Mouse (Mus musculus): ENCODE measurements around the gene Atp5b. TPM values are rescaled to one million over a fixed set of nuclear protein-coding genes. Genes with fewer than 3 reads are reported as not detected.
A peak's percentile ranks its signal among the peaks of the same experiment; 100 is the strongest.
"Not testable (repeated sequence)": the region's sequence is repeated elsewhere in the genome, so short reads cannot be mapped to it uniquely, and the experiment has no call there.

Atp5b gene
- polyA plus RNA-seq (2012; ENCODE audit: insufficient read depth, insufficient read length, missing spikeins) = 9,036 and 9,352 TPM in 2 replicates

DNA sequence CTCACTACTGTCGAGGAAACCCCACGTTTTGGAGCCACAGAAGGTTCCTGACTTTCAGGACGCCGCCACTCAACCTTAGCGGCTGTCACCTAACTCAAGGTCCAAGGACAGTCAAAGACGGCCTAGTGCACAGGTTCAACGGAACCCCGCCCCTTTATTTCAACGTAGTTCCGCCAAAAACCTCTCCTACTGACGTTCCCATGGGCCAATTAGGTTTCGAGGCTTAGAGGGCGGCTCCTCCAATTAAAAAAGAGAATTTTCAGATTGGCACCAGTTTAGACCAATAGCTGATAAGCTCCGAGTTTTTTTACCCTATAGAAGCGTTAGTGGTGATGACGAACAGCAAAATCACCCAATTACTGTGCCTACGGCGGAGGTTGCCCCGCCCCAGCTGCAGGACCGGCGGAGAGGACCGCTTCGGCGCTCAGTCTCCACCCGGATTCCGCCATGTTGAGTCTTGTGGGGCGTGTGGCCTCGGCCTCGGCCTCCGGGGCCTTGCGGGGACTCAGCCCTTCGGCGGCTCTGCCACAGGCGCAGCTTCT lies at the start of gene Atp5b:
Gene Atp5b, plus strand, starts transcription at position 394 of the 542 bp plus-strand sequence.
- 0 out of 2 replicates have a peak, but pooled peaks cover 3% of the 10 kb centered on the region for H3K4me1 ChIP-seq (ENCODE audit: control insufficient read depth, insufficient read depth, insufficient read length, low read length)
- H3K27ac ChIP-seq (replicated peaks; ENCODE audit: low read depth, low read length) = peak within 1 kb of the TSS; percentile 98
- peak within 1 kb of the TSS; percentile 97 for H3K4me3 ChIP-seq (ENCODE audit: insufficient read depth, low read depth, low read length)

DNA sequence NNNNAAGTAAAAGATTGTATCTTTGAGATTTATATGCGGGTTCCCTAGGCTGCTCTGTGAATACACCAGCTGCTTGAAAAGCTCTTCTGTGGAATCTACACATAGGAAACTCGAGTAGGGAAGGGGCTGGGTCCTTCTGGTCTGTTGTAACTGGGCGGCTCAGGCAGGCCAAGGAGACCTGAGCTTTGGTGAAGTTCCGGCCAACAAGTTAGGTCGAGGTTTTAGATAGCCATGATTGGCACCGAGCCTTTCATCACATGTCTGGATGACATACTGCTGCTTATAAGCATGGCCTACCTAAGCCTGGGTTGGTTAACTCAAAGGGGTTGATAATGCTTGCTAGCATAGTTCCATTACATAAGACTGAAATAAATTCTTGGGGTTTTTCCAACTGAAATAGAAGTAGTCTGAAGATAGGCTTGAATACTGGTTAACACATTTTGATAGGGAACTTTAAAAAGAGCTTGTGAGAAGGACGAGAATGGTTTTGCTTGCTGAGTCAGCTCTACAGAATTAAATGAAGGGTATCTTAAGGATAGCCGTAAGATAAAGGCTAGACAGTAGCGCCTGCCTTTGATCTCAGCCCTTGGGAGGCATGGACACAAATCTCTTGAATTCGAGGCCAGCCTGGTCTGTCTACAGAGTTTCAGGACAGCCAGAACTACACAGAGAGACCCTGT lies 46.2 kb upstream of the Atp5b start:
- peak overlapping the region; percentile 98 for H3K4me3 ChIP-seq (ENCODE audit: insufficient read depth, low read depth, low read length)

GRCm38 (mm10) chr10:128037921-128038320 lies 45.2 kb upstream of the Atp5b start:
- H3K27ac ChIP-seq (replicated peaks; ENCODE audit: low read depth, low read length) = no peak overlapping the region
- no peak overlapping the region for H3K4me3 ChIP-seq (ENCODE audit: insufficient read depth, low read depth, low read length)
- peaks cover 10% of the 10 kb centered on the region for H3K4me1 ChIP-seq (ENCODE audit: control insufficient read depth, insufficient read depth, insufficient read length, low read length)

More for the DNA sequence above, 46.2 kb upstream of the Atp5b start:
- Histone ChIP-seq H3K27ac (replicated peaks; ENCODE audit: low read depth, low read length) (peak overlapping the region; percentile 98), H3K4me1 (ENCODE audit: control insufficient read depth, insufficient read depth, insufficient read length, low read length) (peaks cover 10% of the 10 kb centered on the region)

- Histone ChIP-seq H3K4me1 (ENCODE audit: control insufficient read depth, insufficient read depth, insufficient read length, low read length) (peaks cover 10% of the 10 kb centered on the region), H3K27ac (replicated peaks; ENCODE audit: low read depth, low read length) (no peak overlapping the region)
Observed at GRCm38 (mm10) chr10:128039167-128039566, 43.9 kb upstream of the Atp5b start.

GRCm38 (mm10) chr10:128039858-128040257 lies 43.2 kb upstream of the Atp5b start:
- no peak overlapping the region for H3K4me3 ChIP-seq (ENCODE audit: insufficient read depth, low read depth, low read length)
- no peak overlapping the region for H3K27ac ChIP-seq (replicated peaks; ENCODE audit: low read depth, low read length)
- peaks cover 7% of the 10 kb centered on the region for H3K4me1 ChIP-seq (ENCODE audit: control insufficient read depth, insufficient read depth, insufficient read length, low read length)

More at GRCm38 (mm10) chr10:128039167-128039566, 43.9 kb upstream of the Atp5b start:
- H3K4me3 ChIP-seq (ENCODE audit: insufficient read depth, low read depth, low read length) = no peak overlapping the region

DNA sequence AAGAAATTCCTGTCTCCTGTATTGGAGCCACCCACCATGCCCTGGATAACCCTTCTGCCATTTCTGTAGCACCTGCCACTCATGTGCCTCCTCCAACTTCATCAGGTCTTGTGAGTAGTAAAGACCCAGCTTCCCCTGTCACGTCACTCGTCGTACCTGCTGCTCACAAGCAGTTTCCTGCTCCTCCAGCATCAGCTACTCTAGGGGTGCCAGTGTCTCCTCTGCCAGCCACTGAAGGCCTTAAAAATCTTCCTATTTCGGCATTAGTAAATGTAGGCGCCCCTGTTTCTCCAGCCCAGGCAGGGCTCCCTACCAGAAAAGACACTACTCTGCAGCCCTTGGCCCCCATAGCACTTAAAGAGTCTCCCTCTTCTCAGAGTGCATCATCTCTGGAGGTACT lies 42.8 kb upstream of the Atp5b start:
- peaks cover 7% of the 10 kb centered on the region for H3K4me1 ChIP-seq (ENCODE audit: control insufficient read depth, insufficient read depth, insufficient read length, low read length)
- H3K4me3 ChIP-seq (ENCODE audit: insufficient read depth, low read depth, low read length) = no peak overlapping the region

DNA sequence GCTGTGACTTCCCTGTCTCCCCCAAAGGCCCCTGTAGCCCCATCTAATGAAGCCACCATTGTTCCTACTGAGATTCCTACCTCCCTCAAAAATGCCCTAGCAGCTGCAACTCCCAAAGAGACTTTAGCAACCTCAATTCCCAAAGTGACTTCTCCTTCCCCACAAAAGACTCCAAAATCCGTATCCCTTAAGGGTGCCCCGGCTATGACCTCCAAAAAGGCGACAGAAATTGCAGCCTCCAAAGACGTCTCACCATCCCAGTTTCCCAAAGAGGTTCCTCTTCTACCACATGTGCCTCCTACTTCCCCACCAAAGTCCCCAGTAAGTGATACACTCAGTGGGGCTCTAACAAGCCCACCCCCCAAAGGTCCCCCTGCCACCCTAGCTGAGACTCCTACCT lies 41.4 kb upstream of the Atp5b start:
- no peak overlapping the region for H3K27ac ChIP-seq (replicated peaks; ENCODE audit: low read depth, low read length)

More for the DNA sequence above, 42.8 kb upstream of the Atp5b start:
- H3K27ac ChIP-seq (replicated peaks; ENCODE audit: low read depth, low read length) = no peak overlapping the region

GRCm38 (mm10) chr10:128042466-128042865 lies 40.6 kb upstream of the Atp5b start:
- Histone ChIP-seq H3K4me3 (ENCODE audit: insufficient read depth, low read depth, low read length) (no peak overlapping the region), H3K27ac (replicated peaks; ENCODE audit: low read depth, low read length) (no peak overlapping the region)

More for the DNA sequence above, 41.4 kb upstream of the Atp5b start:
- Histone ChIP-seq H3K4me1 (ENCODE audit: control insufficient read depth, insufficient read depth, insufficient read length, low read length) (peaks cover 7% of the 10 kb centered on the region), H3K4me3 (ENCODE audit: insufficient read depth, low read depth, low read length) (no peak overlapping the region)

GRCm38 (mm10) chr10:128043041-128043835 lies 39.8 kb upstream of the Atp5b start:
- Histone ChIP-seq H3K4me1 (ENCODE audit: control insufficient read depth, insufficient read depth, insufficient read length, low read length) (peaks cover 4% of the 10 kb centered on the region; the same call in 1 of the 2 replicates), H3K4me3 (ENCODE audit: insufficient read depth, low read depth, low read length) (no peak overlapping the region), H3K27ac (replicated peaks; ENCODE audit: low read depth, low read length) (no peak overlapping the region)

More at GRCm38 (mm10) chr10:128042466-128042865, 40.6 kb upstream of the Atp5b start:
- H3K4me1 ChIP-seq (ENCODE audit: control insufficient read depth, insufficient read depth, insufficient read length, low read length) = peaks cover 4% of the 10 kb centered on the region; the same call in 1 of the 2 replicates

DNA sequence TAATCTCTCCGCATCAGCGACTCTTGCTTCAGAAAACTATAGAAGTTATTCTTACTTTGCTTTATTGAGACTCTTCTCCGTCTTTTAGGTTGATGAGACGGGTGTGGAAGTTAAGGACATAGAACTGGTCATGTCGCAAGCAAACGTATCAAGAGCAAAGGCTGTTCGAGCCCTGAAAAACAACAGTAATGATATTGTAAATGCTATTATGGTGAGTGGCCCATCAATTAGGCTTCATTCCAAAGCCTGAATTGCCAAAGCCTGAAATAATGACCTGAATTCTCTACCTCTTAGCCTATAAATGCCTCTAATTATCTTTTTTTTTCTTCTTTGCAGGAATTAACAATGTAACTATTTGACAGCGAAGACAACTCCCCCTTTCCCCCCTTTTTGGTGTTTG lies 34.9 kb upstream of the Atp5b start:
- H3K4me3 ChIP-seq (ENCODE audit: insufficient read depth, low read depth, low read length) = no peak overlapping the region
- no peak overlapping the region for H3K27ac ChIP-seq (replicated peaks; ENCODE audit: low read depth, low read length)
- H3K4me1 ChIP-seq (ENCODE audit: control insufficient read depth, insufficient read depth, insufficient read length, low read length) = no peaks in the 10 kb centered on the region

DNA sequence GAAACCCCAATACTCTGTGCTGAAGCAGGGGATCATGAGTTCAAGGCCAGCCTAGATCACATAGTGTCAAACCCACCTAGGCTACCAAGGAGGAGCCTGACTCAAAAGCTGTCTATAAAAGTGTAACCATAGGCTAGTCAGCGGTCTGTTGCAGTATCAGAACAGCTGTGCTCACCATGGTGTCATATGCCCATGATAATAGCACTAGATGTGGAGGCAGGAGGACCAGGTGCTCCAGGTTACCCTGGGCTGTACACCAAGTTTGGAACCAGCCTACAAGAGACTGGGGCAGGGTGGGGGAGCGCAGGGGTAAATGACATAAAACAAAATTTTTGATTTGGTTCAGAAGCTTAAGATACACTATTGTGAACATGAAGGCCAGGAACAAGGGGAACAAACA lies 33.3 kb upstream of the Atp5b start:
- Histone ChIP-seq H3K27ac (replicated peaks; ENCODE audit: low read depth, low read length) (no peak overlapping the region), H3K4me3 (ENCODE audit: insufficient read depth, low read depth, low read length) (no peak overlapping the region), H3K4me1 (ENCODE audit: control insufficient read depth, insufficient read depth, insufficient read length, low read length) (no peaks in the 10 kb centered on the region)

GRCm38 (mm10) chr10:128050355-128050754 lies 32.7 kb upstream of the Atp5b start:
- H3K4me1 ChIP-seq (ENCODE audit: control insufficient read depth, insufficient read depth, insufficient read length, low read length) = no peaks in the 10 kb centered on the region
- H3K4me3 ChIP-seq (ENCODE audit: insufficient read depth, low read depth, low read length) = no peak overlapping the region
- H3K27ac ChIP-seq (replicated peaks; ENCODE audit: low read depth, low read length) = no peak overlapping the region

- Histone ChIP-seq H3K4me1 (ENCODE audit: control insufficient read depth, insufficient read depth, insufficient read length, low read length) (no peaks in the 10 kb centered on the region), H3K27ac (replicated peaks; ENCODE audit: low read depth, low read length) (no peak overlapping the region), H3K4me3 (ENCODE audit: insufficient read depth, low read depth, low read length) (no peak overlapping the region)
Observed at GRCm38 (mm10) chr10:128051589-128051988, 31.5 kb upstream of the Atp5b start.

GRCm38 (mm10) chr10:128052136-128052535 lies 30.9 kb upstream of the Atp5b start:
- H3K4me3 ChIP-seq (ENCODE audit: insufficient read depth, low read depth, low read length); H3K27ac ChIP-seq (replicated peaks; ENCODE audit: low read depth, low read length); H3K4me1 ChIP-seq (ENCODE audit: control insufficient read depth, insufficient read depth, insufficient read length, low read length): not testable (repeated sequence)

- Histone ChIP-seq H3K4me3 (ENCODE audit: insufficient read depth, low read depth, low read length) (no peak overlapping the region), H3K4me1 (ENCODE audit: control insufficient read depth, insufficient read depth, insufficient read length, low read length) (no peaks in the 10 kb centered on the region), H3K27ac (replicated peaks; ENCODE audit: low read depth, low read length) (no peak overlapping the region)
Observed at GRCm38 (mm10) chr10:128053001-128053400, 30.1 kb upstream of the Atp5b start.

All from brown adipose tissue, adult 24 weeks (tissue).